In genomic region chr13:97760532-97760931, GRCm38 (mm10) we compare ENCODE assay signal across 12 mouse cellular contexts. TPM values are rescaled to one million over a fixed set of nuclear protein-coding genes. Genes with fewer than 3 reads are reported as not detected.
DNase-seq lines count a peak whose midpoint lies in the region; ATAC-seq lines count a peak whose summit lies in the region.
"Had no signal": no experiment of that assay in that cellular context is flagged by ENCODE, and none has a peak within 500 bp of the region (broad histone marks: within the 10 kb centered on the region; RNA-seq: fewer than 3 reads in every experiment).

TSS of gene Gm10260 (minus strand) at chr13:97760632.

- no peak within 1 kb of the TSS for H3K9ac ChIP-seq in forebrain, embryonic 16.5 days (replicated peaks; ENCODE audit: low read depth, low read length)
- H3K9ac ChIP-seq: heart, embryonic 13.5 days; liver, embryonic 13.5 days; midbrain, embryonic 12.5 days had no signal

- WGBS in forebrain, embryonic 16.5 days, result 96% methylated on average over 10 of the region's 11 CpGs

- intact Hi-C loops in heart, postnatal 25 days (cut with DNase I), result no loop called here

- no peak within 1 kb of the TSS for H3K27ac ChIP-seq in forebrain, embryonic 16.5 days (ENCODE audit: low read length)
- H3K27ac ChIP-seq: heart, embryonic 13.5 days; liver, embryonic 13.5 days; midbrain, embryonic 12.5 days had no signal

- H3K4me3 ChIP-seq in forebrain, embryonic 16.5 days (replicated peaks; ENCODE audit: low read length), result no peak within 1 kb of the TSS
- H3K4me3 ChIP-seq: heart, embryonic 13.5 days; liver, embryonic 13.5 days; midbrain, embryonic 12.5 days had no signal

- no peaks in the 10 kb centered on the region for H3K9me3 ChIP-seq in forebrain, embryonic 16.5 days (ENCODE audit: control insufficient read depth, low read length)
- H3K9me3 ChIP-seq: heart, embryonic 13.5 days; liver, embryonic 13.5 days; midbrain, embryonic 12.5 days had no signal

- no peak within 1 kb of the TSS for H3K4me2 ChIP-seq in forebrain, embryonic 16.5 days (ENCODE audit: low read length)
- H3K4me2 ChIP-seq: heart, embryonic 13.5 days; liver, embryonic 13.5 days; midbrain, embryonic 12.5 days had no signal

- no peak for ATAC-seq in megakaryocyte progenitor cell, adult 5-6 weeks (replicated peaks; ENCODE audit: poor library complexity)
- ATAC-seq in forebrain, embryonic 16.5 days, result no peak

- H3K4me1 ChIP-seq in forebrain, embryonic 16.5 days (replicated peaks; ENCODE audit: control insufficient read depth, insufficient read depth, low read length), result peaks cover 20% of the 10 kb centered on the region

- no peaks in the 10 kb centered on the region for H3K36me3 ChIP-seq in forebrain, embryonic 16.5 days (ENCODE audit: control insufficient read depth, insufficient read depth)
- H3K36me3 ChIP-seq: heart, embryonic 13.5 days; liver, embryonic 13.5 days; midbrain, embryonic 12.5 days had no signal

- DNase-seq in layer of hippocampus, adult 8-10 months (ENCODE audit: low spot score in 2 of 2), result no peak
- no peak for DNase-seq in layer of hippocampus, adult 9-11 months
- no peak for DNase-seq in adrenal gland, postnatal 36 days
- no peak for DNase-seq in heart, postnatal 25 days (ENCODE audit: low spot score)
- no peak for DNase-seq in frontal cortex, postnatal 36 days (ENCODE audit: low spot score in 2 of 2)
- DNase-seq in urinary bladder, postnatal 4 days (ENCODE audit: low spot score in 2 of 2), result no peak
- DNase-seq: kidney, adult 9 months; liver, embryonic 13.5 days had no signal

- no peaks in the 10 kb centered on the region for H3K27me3 ChIP-seq in forebrain, embryonic 16.5 days (replicated peaks; ENCODE audit: control insufficient read depth, insufficient read depth, low read length)
- H3K27me3 ChIP-seq: heart, embryonic 13.5 days; liver, embryonic 13.5 days; midbrain, embryonic 12.5 days had no signal

RNA-seq across cellular contexts. Expression of gene Gm10260, which starts in this region (rescaled TPM):
- 10 to 100 TPM; 68.0 to 99.9 (median 83.6) TPM for total RNA-seq in layer of hippocampus, adult 8-10 months (2022)
- total RNA-seq in adrenal gland, postnatal 36 days (2021), result 100 to 1,000 TPM; 227 TPM
- total RNA-seq in heart, postnatal 25 days (2021), result 100 to 1,000 TPM; 106 to 109 TPM
- total RNA-seq in megakaryocyte progenitor cell, adult 5-6 weeks (2015), result 28.1 and 29.0 TPM in 2 replicates
- 32.0 and 32.5 TPM in 2 replicates for total RNA-seq in megakaryocyte progenitor cell, adult 5-6 weeks (2017)
- 3.3 and 4.2 TPM in 2 replicates for polyA plus RNA-seq in forebrain, embryonic 16.5 days (2015; fragmentation: Nextera tagmentation; extraction: Ambion mirVana)
